Mouse (Mus musculus) embryo, embryonic 10 days (tissue): Measurements from ENCODE around the gene Fam78a.

Experiments
- DNase-seq: peaks from one replicate; pipeline ENCODE4 v3.0.0-alpha.2; 2015; ENCODE audit warnings: low spot score

Fam78a gene

DNA sequence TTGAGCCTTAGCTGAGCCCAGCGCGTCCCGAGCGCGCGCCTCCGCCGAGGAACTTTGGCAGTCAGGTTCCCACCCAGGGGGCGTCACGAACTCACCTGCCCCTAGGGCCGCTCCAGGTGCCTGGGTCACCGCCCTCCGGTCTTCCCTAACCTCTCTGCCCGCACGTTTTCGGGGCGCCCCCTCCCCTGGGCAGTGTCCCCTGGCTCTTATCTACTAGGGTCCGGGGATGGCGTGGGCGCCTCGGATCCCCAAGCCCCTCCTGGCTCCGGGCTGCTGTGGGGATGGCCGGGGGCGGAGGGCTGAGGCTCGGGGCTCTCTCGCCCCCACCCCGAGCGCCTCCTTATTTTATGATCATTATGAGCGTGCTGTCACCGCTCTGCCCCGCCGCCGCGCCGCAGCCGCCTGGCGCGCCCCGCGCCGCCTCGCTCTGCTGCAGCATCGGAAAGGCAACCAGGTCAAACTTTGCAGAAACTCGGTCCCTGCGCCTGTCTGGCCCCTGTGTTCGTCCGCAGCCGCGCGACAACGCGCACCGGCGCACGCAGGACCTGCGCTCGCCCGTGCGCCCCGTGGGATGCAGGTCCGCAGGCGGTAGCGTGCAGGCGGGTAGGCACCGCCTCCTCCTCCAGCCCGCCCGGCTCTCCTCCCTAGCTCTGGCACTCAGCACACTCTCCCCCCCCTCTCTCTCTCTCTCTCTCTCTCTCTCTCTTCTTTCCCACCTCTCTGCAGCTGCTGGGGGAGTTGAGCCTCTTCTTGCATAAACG is at the start of gene Fam78a:
Fam78a (minus strand) TSS at position 747 of the 761 bp plus-strand sequence.
- peak; percentile 67 for DNase-seq

GRCm38 (mm10) chr2:32134039-32134438 is 49.4 kb upstream of the Fam78a start:
- peak; percentile 80 for DNase-seq

- peak; percentile 89 for DNase-seq
Measured at GRCm38 (mm10) chr2:32132567-32132992, 47.9 kb upstream of the Fam78a start.

- no peak for DNase-seq
Measured at GRCm38 (mm10) chr2:32131866-32132566, 47.4 kb upstream of the Fam78a start.

DNA sequence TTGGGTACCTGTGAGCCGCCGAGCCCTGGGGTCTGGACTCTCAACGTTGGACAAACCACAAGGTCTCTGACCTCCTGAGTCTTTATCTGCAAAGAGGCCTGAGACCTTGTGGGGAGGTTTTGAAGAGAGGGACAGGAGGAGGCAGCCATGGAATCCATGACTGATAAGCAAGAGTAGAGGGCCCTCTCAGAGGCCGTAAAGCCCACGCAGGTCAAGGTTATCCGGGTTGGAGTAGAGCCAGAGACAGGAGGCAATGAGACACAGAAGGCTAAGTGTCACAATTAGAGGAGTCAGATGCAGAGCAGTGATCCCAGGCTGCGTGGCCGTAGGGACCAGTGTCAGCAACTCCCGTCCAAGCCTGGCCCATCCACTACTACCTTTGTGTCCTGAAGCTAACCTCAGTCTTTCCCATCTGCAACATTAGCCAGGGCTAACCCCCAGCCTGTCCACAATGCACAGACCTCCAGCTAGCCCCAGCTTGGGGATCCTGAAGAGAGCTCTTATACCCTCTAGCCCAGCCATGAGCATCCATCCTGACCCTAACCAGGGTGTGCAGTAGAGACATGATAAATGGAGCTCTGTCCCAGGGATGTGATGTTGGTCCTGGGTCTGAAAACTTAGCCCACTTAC is 46.7 kb upstream of the Fam78a start:
- no peak for DNase-seq

GRCm38 (mm10) chr2:32130435-32130834 is 45.8 kb upstream of the Fam78a start:
- DNase-seq: peak; percentile 81

DNA sequence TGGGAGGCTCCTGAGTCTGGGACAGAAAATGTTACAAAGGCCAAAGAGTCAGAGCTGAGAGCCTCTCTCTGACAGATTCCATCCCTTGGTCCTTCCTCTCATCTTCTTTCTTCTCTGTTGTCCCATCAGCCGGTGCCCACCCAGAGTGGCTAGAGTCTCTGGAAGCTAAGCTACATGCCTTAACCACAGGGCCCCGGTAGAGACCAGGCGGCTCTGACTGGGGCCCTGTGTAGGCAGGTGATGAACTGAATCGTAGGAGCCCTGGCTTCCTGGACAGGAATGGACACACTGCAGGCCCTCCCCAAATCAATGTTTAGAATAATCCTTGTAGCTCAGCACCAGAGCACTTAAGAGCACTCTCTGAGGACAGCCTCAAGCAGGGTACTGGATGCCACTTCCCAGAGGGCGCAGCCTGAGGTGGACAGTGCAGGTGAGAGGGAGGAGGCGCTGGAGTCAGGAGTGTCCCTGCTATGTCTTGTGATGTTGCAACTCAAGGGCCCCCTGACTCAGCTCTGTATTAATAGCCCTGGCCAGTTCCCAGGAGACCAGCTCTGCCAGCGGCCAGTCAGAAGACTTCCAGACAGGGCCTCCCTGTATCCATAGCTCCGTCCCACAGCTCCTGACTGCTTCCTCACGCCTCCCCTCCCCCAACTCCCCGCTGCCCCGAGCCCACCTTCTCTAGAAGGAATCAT is 44.9 kb upstream of the Fam78a start:
- no peak for DNase-seq

GRCm38 (mm10) chr2:32128536-32128841 is 43.8 kb upstream of the Fam78a start:
- DNase-seq: no peak

- DNase-seq: peak; percentile 44
Measured at GRCm38 (mm10) chr2:32127653-32128535, 43.2 kb upstream of the Fam78a start.

- no peak for DNase-seq
Measured at GRCm38 (mm10) chr2:32121785-32122184, 37.1 kb upstream of the Fam78a start.

DNA sequence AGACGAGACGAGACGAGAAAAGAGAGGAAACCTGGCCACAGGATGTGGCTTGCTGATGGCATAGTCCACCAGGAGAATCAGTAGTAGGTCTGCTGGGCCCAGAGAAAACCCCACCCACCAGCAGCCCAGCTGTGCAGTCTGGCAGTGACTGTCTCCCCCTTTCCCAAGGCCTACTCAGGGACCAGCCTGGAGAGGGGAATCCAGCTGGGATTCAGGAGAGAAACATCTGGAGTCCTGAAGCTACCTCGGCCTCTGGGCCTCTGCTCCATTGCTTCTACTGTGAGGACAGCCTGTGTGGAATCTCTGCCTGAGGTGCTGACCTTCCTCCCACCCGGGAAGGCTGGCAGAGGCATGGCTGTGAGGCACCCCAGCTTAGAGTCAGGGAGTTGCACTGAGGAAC is 36.5 kb upstream of the Fam78a start:
- no peak for DNase-seq

GRCm38 (mm10) chr2:32119802-32120750 is 35.4 kb upstream of the Fam78a start:
- no peak for DNase-seq

DNA sequence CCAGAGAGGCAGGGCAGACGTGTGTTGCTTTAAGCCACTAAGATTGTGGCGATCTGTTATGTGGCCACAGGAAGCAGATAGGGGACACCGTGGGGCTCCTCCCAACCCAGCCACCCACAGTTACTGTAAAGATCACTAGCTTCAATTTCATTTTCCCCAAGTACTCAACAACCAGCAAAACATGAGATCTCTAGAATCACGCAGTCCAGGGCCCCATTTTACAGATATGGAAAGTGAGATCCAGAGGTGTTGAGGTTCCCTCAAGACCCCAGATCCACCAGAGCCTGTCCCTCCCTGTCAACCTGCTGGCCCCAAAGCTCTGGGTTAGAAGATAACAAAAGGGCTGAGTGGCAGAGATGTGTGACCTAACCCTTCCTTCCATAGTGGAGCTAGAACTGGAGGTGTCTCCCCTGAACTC is 31.2 kb upstream of the Fam78a start:
- DNase-seq: no peak

DNA sequence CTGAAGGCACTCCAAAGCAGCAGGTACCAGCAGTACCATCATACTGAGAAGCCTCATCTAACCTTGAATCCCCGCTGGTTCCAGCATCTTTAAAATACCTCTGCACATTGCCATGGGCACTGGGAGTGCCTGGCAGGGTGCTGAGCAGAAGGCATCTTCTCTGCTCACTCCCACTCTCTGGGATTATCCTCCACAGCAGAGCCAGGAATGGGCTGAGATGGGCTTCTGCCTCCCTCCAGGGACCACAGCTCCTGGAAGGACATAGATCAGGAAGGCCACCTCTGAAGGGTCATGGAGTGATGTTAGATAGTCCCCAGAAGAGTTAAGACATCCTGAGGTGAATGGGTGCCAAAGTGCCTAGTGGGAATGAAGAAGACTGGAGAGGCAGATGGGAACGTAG is 27.9 kb upstream of the Fam78a start:
- DNase-seq: no peak

GRCm38 (mm10) chr2:32111268-32111667 is 26.6 kb upstream of the Fam78a start:
- no peak for DNase-seq

DNA sequence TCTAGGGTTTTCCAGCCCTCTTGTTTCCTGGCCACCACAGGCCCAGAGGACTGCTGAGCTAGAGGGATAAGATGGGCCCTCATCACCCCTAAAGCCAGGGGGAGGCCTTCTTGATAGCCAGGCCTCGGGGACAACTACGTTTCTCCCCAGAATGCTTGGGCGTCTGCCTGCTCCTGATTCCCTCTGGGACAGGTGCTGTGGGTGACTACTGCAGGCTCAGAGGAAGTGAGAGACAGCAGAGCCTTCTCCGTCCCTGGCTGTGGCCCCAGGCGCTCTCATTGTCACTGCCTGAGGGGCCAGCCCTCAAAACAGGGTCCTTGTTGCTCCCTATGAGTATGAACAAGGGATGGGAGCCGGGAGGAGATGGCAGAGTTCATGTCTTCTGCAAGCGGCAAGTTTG is 21.3 kb upstream of the Fam78a start:
- DNase-seq: no peak

- DNase-seq: no peak
Measured at GRCm38 (mm10) chr2:32105117-32105913, 20.7 kb upstream of the Fam78a start.

DNA sequence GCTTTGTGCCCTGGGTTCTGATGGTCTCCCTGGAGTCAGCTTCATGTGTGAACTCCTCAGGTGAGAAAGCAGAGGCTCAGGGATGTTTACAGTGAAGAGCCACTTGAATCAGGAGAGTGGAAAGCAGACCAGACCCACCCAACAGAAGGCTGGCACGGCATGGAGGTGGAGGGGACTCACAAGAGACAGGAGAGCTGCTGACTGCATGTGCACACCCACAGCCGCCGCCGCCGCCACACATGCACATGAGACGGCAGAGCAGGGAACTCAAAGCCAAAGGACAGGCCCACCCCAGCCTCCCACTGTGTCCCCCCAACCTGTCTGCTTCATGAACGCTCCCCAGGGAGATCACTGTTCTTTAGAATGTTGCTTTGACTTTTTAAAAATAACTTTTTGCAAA is 19.5 kb upstream of the Fam78a start:
- no peak for DNase-seq

- DNase-seq: no peak
Measured at GRCm38 (mm10) chr2:32103557-32103956, 18.9 kb upstream of the Fam78a start.

GRCm38 (mm10) chr2:32102944-32103343 is 18.3 kb upstream of the Fam78a start:
- no peak for DNase-seq
